Mouse (Mus musculus): ENCODE results near the gene Cox7a2l.
A peak's percentile ranks its signal among the peaks of the same experiment; 100 is the strongest.

Gene Cox7a2l

DNA sequence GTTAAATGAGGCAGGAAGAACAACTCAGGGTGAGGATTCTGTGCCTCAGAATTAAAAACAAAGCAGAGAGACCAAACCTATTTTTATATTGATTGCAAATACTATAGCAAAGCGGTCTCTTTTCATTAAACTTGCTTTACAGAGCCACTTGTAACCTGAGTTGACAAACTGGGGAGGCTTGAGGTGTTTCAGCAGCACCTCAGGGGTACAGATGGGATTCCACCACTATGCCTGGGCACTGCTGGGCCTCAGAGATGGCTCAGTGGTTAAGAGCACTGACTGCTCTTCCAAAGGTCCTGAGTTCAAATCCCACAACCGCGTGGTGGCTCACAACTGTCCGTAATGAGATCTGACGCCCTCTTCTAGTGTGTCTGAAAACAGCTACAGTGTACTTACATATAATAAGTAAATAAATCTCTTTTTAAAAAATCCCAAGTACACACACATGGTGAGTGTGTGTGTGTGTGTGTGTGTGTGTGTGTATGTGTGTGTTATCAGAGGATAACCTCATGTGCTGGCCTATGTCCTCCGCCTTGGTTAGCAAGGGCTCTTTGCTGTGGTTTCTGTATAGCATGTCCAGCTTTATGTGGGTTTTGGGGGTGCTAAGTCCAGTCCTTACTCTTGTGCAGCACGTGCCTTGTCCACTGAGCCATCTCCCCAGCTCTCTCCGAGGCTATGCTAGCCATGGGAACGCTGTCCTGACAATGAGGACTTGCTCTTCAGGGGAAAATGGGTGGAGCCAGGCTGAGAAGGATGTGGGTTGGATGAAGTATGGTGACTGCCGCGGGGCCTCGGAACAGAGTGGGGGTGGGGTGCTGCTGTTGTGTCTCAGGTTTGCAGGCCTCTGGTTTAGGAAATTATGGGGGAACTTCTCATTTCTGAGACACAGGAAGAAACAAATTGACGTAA is 9.7 kb upstream of the Cox7a2l start:
- DNase-seq (ENCODE audit: low spot score in 2 of 2): no peak

DNA sequence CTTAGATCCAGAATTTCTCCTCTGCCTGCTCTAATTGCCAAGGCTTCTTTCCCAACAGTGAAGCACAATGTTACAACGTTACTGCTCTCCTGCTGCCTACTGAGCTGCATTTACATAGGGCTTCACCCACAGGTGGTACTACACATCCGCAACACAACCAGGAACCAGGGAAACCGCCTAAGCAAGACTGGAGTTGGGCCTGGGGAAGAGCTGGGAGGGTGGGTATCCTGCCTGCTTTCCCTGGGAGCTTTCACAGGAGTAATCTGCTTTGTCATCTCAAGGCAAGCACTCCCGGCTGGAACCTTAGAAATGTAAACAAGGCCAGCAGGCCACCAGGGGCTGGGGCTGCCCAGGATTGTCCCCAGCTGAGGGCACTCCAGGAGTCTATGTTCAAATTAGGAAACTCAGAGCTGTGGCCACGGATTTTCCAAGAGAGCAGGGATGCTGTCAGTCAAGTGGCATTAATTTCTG is 9.0 kb upstream of the Cox7a2l start:
- DNase-seq (ENCODE audit: low spot score in 2 of 2): no peak

- DNase-seq (ENCODE audit: low spot score in 2 of 2): no peak
These were observed 8.5 kb upstream of the Cox7a2l start for GRCm38 (mm10) chr17:83525596-83525995.

DNA sequence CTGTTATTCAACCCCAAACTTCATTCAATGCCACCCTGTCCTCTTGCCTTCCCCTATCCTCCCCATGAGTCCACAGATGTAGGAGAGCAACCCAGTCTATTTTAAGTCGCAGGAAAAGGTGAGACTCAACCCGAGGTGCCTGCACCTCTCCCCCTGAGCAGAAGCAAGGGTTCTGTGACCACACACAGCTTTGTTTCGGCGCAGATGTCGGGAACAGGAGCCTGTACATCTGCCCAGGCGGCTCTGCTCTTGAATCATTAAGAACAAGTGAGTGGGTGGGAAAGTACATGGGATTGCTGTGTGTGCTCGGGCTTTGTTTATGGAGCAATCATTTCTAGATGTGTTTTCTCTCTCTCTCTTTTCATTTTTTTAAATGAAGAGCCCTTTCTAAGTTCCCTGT is 7.6 kb upstream of the Cox7a2l start:
- DNase-seq (ENCODE audit: low spot score in 2 of 2): no peak

GRCm38 (mm10) chr17:83522590-83523379 is 5.7 kb upstream of the Cox7a2l start:
- no peak for DNase-seq (ENCODE audit: low spot score in 2 of 2)

GRCm38 (mm10) chr17:83521881-83522280 is 4.8 kb upstream of the Cox7a2l start:
- DNase-seq (ENCODE audit: low spot score in 2 of 2): no peak

DNA sequence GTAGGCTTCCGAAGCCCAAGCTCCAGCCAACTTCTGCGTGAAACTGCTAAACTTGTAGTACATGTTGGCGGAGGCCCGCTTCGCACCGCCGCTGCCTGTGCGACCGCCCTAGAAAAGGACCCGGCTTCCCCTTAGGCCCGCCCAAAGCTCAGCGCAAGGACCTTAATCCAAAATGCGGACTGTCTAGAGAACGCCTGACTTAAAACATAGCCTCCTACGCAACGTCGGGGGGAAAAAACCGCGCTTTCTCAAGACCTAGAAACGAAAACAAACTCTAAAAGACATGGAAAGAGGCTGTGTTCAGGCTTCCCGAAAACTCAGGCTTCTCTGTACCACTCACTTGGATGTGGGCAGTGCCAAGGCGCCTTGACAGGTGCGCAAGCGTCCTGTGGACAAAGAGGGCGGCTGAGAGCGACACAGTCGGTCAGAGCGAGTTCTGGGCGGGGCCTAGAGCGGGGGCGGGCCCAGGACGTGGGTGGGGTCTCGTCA is 2.9 kb downstream of the Cox7a2l start:
- DNase-seq (ENCODE audit: low spot score in 2 of 2): peak; percentile 91

DNA sequence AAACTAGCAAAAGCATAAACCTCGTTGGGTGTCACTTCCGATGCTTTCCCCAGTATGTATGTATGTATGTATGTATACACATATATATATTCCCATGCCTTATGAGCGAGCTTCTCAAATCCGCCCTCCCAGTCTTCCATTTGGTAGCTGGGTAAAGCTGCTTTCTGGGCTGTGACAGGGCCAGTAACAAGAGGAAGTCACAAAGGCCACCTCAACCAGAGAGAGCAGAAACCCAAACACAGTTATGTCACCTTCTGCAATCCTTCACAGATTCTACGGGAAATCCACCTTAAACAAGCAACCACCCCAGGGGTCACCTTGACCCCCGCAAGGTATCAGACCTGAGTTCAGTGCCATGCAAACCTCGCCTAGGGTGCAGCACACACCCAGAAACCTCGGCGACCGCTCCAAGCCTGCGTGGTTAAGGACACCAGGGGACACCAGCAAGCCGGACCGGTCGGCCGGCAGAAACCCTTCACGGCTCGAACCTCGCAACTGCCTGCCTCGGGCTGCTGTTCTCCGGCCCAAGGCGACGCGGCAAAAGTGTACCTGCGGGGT is 3.4 kb downstream of the Cox7a2l start:
- DNase-seq (ENCODE audit: low spot score in 2 of 2): no peak

DNA sequence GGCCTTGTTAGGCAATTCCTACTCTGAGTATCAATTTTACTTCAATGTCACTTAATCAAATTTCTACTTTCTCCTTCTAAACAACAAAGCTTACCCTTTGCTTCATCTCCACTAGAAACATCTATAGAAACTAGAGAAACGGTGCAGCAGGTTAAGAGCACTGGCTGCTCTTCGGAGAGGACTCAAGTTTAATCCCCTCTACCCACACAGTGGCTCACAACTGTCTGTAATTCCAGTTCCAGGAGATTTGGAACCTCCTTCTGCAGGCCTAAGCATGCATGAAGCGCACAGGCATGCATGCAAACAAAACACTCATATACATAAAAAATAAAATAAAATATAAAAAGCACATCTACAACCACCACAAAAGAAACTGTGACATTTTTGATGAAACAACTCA is 5.0 kb downstream of the Cox7a2l start:
- DNase-seq (ENCODE audit: low spot score in 2 of 2): no peak

GRCm38 (mm10) chr17:83503693-83504092 is 13.4 kb downstream of the Cox7a2l start:
- no peak for DNase-seq (ENCODE audit: low spot score in 2 of 2)

DNA sequence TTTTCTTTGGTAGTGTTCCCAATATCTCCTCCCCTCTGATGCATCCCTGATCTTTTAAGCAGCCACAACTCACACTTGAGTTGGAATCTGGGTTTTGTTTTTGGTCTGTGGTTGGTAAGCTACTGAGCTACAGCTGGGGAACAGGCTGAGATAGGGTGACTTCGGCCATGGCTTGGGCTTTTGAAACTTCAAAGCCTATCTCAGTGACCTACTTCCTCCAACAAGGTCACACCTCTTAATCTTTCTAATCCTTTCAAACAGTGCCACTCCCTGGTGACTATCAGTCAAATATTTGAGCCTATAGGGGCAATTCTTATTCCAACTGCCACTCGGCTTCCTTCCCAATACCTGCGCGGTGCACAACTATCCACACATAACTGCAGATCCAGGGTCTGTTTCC is 17.4 kb downstream of the Cox7a2l start:
- DNase-seq (ENCODE audit: low spot score in 2 of 2): no peak

DNA sequence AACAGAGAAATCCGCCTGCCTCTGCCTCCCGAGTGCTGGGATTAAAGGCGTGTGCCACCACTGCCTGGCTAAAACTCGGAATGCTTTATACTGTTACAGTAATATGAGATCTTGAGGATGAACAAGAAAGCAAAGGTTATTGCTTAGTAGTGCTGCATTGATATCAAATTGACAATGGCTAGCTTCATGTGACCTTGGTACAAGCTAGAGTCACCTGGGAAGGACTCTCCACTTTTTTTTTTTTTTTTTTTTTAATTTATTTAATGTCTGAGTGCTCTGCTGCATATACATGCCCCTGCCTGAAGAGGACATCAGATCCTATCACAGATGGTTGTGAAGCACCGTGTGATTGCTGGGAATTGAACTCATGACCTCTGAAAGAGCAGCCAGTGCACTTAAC is 18.2 kb downstream of the Cox7a2l start:
- DNase-seq (ENCODE audit: low spot score in 2 of 2): no peak

DNA sequence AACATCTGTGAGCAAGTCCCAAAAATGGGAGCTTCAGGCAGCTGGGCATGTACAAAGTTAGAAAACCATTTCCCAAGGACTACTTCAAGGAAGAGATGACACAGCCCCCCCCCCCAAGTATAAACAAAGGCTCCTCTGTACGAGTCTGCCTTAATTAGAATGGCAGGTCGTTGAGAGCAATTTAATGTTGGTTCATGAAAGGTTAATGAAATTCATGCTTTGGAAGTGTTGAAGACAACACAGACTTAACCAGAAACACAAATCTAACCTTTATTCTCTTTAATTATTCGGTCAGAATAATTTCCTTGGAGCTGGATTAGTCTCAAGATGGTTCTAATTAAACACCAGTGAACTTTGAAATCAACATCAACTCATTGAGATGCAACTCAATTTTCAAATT is 29.4 kb downstream of the Cox7a2l start:
- DNase-seq (ENCODE audit: low spot score in 2 of 2): no peak

DNA sequence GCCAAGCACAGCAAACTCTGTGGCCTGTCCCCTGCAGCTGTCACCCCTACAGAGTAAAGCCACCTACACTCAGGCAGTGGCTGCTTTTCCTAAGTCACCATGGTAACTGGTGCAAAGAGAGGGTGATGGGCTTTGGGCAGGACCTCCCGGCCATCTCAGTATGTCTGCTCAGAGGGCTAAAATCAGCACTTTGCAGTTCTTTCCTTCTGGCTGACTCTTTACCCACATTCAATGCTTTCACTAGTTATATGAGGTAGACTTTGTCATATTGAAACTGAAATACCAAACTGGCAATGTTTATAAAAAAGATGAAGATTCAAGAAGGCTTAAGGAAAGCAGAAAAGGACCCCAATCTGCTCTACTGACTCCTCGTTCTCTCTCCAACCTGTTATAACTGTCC is 33.3 kb downstream of the Cox7a2l start:
- DNase-seq (ENCODE audit: low spot score in 2 of 2): no peak

- no peak for DNase-seq (ENCODE audit: low spot score in 2 of 2)
These were observed 34.2 kb downstream of the Cox7a2l start for GRCm38 (mm10) chr17:83482817-83483536.

GRCm38 (mm10) chr17:83481551-83481950 is 35.6 kb downstream of the Cox7a2l start:
- DNase-seq (ENCODE audit: low spot score in 2 of 2): peak in 1 of 2 experiments; percentile 16

GRCm38 (mm10) chr17:83477089-83477488 is 40.0 kb downstream of the Cox7a2l start:
- no peak for DNase-seq (ENCODE audit: low spot score in 2 of 2)

DNA sequence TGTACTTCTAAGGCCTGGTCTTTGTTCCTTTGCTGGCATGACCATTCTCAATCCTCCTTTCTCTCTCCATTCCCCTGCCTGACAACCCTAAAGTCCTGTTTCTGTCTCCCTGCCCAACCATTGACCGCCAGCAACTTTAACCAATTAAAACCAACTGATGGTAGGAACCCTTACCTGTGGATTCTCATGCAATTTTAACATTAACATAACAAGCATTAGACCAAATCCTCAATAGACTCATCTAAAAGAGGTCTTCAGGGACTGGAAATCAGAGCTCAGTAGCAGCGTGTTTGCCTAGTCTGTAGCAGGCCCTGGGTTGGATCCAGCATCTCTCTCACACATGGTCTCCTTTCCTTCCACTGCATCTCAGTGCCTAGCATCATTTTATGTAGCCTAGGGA is 47.5 kb downstream of the Cox7a2l start:
- DNase-seq (ENCODE audit: low spot score in 2 of 2): no peak

GRCm38 (mm10) chr17:83466697-83467251 is 50.4 kb downstream of the Cox7a2l start:
- no peak for DNase-seq (ENCODE audit: low spot score in 2 of 2)

DNA sequence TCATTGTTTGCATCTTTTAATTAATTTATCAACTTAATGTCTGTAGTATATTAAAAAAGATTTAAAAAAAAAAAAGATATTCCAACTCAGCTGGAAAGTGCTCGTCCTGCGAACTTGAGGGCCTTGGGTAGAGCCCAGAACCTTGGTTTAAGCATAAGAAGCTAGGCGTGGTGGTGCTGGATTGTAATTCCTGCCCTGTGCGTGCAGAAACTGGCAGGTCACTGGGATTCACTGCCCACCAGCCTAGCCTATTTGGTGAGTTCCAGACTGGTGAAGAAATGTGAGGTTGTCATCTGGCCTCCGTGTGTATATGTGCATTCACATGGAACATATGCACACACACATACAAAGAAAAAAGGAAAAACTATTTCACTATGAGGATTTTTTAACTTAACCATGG is 51.2 kb downstream of the Cox7a2l start:
- DNase-seq (ENCODE audit: low spot score in 2 of 2): no peak

DNA sequence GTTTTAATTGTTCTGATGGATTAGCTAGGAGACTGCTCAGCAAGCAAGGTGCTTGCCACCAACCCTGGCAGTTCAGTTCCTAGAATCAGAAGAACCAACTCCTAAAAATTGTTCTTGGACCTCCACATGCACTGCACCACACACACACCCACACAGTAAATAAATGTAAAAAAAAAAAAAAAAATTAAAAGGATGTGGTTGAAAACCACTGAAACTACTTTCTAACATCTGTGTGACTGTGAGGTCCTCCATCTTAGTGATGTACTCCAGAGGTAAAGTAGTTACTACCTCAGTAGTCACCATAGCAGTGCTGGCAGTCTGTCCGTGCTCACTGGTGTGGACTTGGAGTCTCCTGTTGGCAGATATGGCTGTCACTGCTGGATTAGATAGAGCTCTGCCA is 59.9 kb downstream of the Cox7a2l start:
- no peak for DNase-seq (ENCODE audit: low spot score in 2 of 2)

Measured in right cerebral cortex, adult 2 months (tissue).